In the genomic region with DNA sequence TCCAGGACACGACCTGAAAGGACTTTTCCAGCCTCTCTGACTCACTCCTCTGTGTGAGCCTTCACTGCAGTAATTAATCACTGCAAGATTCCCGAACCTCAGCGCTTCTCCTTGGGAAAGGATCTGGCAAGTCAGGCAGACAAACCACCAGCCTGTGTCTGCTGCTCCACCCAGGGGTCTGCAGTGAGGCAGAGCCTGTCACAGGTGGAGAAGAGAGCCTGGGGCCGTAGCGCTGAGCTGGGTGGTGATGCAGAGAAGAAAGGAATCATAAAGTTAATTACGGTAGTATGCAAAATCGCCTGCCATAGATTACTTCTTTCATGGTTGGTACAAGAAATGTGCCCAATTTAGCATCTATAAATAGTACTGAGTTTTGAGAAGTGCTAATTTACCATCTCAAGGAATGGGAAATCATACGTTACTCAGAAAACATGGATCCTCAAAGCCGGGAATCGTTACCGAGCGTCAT, we compare ENCODE assay signal across 11 mouse cellular contexts. TPM values are rescaled to one million over a fixed set of nuclear protein-coding genes. Genes with fewer than 3 reads are reported as not detected.
A peak's percentile ranks its signal among the peaks of the same experiment; 100 is the strongest.
DNase-seq lines count a peak whose midpoint lies in the region; ATAC-seq lines count a peak whose summit lies in the region.
"Had no signal": no experiment of that assay in that cellular context is flagged by ENCODE, and none has a peak within 500 bp of the region (broad histone marks: within the 10 kb centered on the region; RNA-seq: fewer than 3 reads in every experiment).

No protein-coding gene starts in this region.

- ATAC-seq in frontal cortex, adult (ENCODE audit: low TSS enrichment): peak; percentile 83
- no peak for ATAC-seq in neural tube, embryonic 11.5 days (ENCODE audit: insufficient read depth, low FRiP score, low TSS enrichment)
- ATAC-seq in forebrain, embryonic 16.5 days: peak; percentile 68
- ATAC-seq: intestine, embryonic 16.5 days had no signal

- H3K9ac ChIP-seq in neural tube, embryonic 11.5 days (ENCODE audit: low read length): no peak overlapping the region
- no peak overlapping the region for H3K9ac ChIP-seq in forebrain, embryonic 16.5 days (replicated peaks; ENCODE audit: low read depth, low read length)
- H3K9ac ChIP-seq: liver, embryonic 13.5 days; stomach, embryonic 15.5 days had no signal

- H3K27me3 ChIP-seq in neural tube, embryonic 11.5 days (ENCODE audit: control insufficient read depth, insufficient read depth, low read length): no peaks in the 10 kb centered on the region
- H3K27me3 ChIP-seq in forebrain, embryonic 16.5 days (replicated peaks; ENCODE audit: control insufficient read depth, insufficient read depth, low read length): no peaks in the 10 kb centered on the region
- H3K27me3 ChIP-seq: liver, embryonic 13.5 days; stomach, embryonic 15.5 days had no signal

- WGBS in neural tube, embryonic 11.5 days: 32% methylated on average over 12 of the region's 12 CpGs
- WGBS in forebrain, embryonic 16.5 days: 36% methylated on average over 12 of the region's 12 CpGs

- no peaks in the 10 kb centered on the region for H3K36me3 ChIP-seq in neural tube, embryonic 11.5 days (ENCODE audit: control insufficient read depth, insufficient read depth, low read length)
- H3K36me3 ChIP-seq in forebrain, embryonic 16.5 days (ENCODE audit: control insufficient read depth, insufficient read depth): no peaks in the 10 kb centered on the region
- H3K36me3 ChIP-seq: liver, embryonic 13.5 days; stomach, embryonic 15.5 days had no signal

- H3K4me1 ChIP-seq in neural tube, embryonic 11.5 days (ENCODE audit: control insufficient read depth, insufficient read depth, low read length): no peaks in the 10 kb centered on the region
- peaks cover 14% of the 10 kb centered on the region for H3K4me1 ChIP-seq in forebrain, embryonic 16.5 days (replicated peaks; ENCODE audit: control insufficient read depth, insufficient read depth, low read length)
- H3K4me1 ChIP-seq: liver, embryonic 13.5 days; stomach, embryonic 15.5 days had no signal

- no peak overlapping the region for H3K4me2 ChIP-seq in neural tube, embryonic 11.5 days (ENCODE audit: low read depth)
- peak overlapping the region; percentile 20 for H3K4me2 ChIP-seq in forebrain, embryonic 16.5 days (ENCODE audit: low read length)
- H3K4me2 ChIP-seq: liver, embryonic 13.5 days; stomach, embryonic 15.5 days had no signal

- DNase-seq in frontal cortex, postnatal 10 days (ENCODE audit: low spot score in 2 of 2): no peak
- DNase-seq in neural tube, embryonic 11.5 days (ENCODE audit: low spot score): peak; percentile 17
- DNase-seq in neural tube, embryonic 10.5 days (ENCODE audit: extremely low spot score, low spot score): no peak
- peak; percentile 14 for DNase-seq in yolk sac, embryonic 10.5 days (ENCODE audit: low spot score)
- DNase-seq in lung, postnatal 4 days: no peak
- DNase-seq in MN1 (ENCODE audit: low spot score): no peak
- DNase-seq: liver, embryonic 13.5 days had no signal

- no peak overlapping the region for H3K27ac ChIP-seq in neural tube, embryonic 11.5 days (ENCODE audit: low read depth, low read length)
- H3K27ac ChIP-seq in forebrain, embryonic 16.5 days (ENCODE audit: low read length): peak overlapping the region; percentile 65
- H3K27ac ChIP-seq: liver, embryonic 13.5 days; stomach, embryonic 15.5 days had no signal

- H3K9me3 ChIP-seq in neural tube, embryonic 11.5 days (ENCODE audit: control insufficient read depth, low read length): no peaks in the 10 kb centered on the region
- H3K9me3 ChIP-seq in forebrain, embryonic 16.5 days (ENCODE audit: control insufficient read depth, low read length): no peaks in the 10 kb centered on the region
- H3K9me3 ChIP-seq: liver, embryonic 13.5 days; stomach, embryonic 15.5 days had no signal

- H3K4me3 ChIP-seq in neural tube, embryonic 11.5 days (ENCODE audit: low read depth, low read length): no peak overlapping the region
- H3K4me3 ChIP-seq in forebrain, embryonic 16.5 days (replicated peaks; ENCODE audit: low read length): no peak overlapping the region
- H3K4me3 ChIP-seq: liver, embryonic 13.5 days; stomach, embryonic 15.5 days had no signal

RNA-seq across cellular contexts. Expression of a gene that starts 9.6 kb away (rescaled TPM):
- 188 and 195 TPM in 2 replicates for polyA plus RNA-seq in neural tube, embryonic 11.5 days (2014; fragmentation: Nextera tagmentation; extraction: Ambion mirVana)
- polyA plus RNA-seq in forebrain, embryonic 16.5 days (2015; fragmentation: Nextera tagmentation; extraction: Ambion mirVana): 168 and 178 TPM in 2 replicates

RNA-seq across cellular contexts. Expression of a gene that starts 52.9 kb away (rescaled TPM):
- 16.8 and 17.2 TPM in 2 replicates for polyA plus RNA-seq in neural tube, embryonic 11.5 days (2014; fragmentation: Nextera tagmentation; extraction: Ambion mirVana)
- 26.4 and 32.4 TPM in 2 replicates for polyA plus RNA-seq in forebrain, embryonic 16.5 days (2015; fragmentation: Nextera tagmentation; extraction: Ambion mirVana)

Comparison
In these comparisons a context has a peak if more than half of its experiments do, and no peak if none do; other contexts are left out.
1. DNase-seq: peak in neural tube, embryonic 11.5 days (single experiment) and yolk sac, embryonic 10.5 days (single experiment); none in frontal cortex, postnatal 10 days (0 of 2), neural tube, embryonic 10.5 days (single experiment), lung, postnatal 4 days (0 of 2) and MN1 (single experiment).